Comparison of ENCODE assay signal across 22 mouse cellular contexts in the genomic region with DNA sequence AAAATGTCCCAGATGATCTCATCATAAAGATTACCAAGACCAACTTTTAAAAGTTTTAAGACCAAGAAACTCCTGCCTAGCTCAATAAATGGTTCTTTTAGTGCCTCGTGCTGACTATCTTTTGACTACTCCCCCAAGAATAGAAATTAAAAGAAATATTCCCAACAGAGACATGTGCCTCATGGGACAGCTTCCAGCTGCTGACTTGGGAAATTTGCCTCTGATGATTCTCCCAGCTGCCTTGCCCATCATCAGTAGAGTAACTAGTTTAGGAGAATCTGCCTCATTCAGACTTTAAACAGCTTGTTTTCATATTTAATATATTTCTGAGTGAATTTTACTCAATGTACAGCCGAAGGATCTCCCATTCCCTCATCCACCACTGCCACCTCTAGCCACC.
"Had no signal": no experiment of that assay in that cellular context is flagged by ENCODE, and none has a peak within 500 bp of the region (broad histone marks: within the 10 kb centered on the region; RNA-seq: fewer than 3 reads in every experiment).

No protein-coding gene starts in this region.

- H3K4me1 ChIP-seq: intestine, embryonic 15.5 days; limb, embryonic 10.5 days; limb, embryonic 13.5 days; liver, embryonic 12.5 days; liver, embryonic 15.5 days; lung, embryonic 15.5 days; megakaryocyte, embryonic 14.5 days; neural tube, embryonic 13.5 days had no signal

- H3K36me3 ChIP-seq: intestine, embryonic 15.5 days; limb, embryonic 10.5 days; limb, embryonic 13.5 days; liver, embryonic 12.5 days; liver, embryonic 15.5 days; lung, embryonic 15.5 days; midbrain, embryonic 10.5 days; midbrain, embryonic 13.5 days; neural tube, embryonic 13.5 days had no signal

- H3K4me2 ChIP-seq: intestine, embryonic 15.5 days; limb, embryonic 13.5 days; liver, embryonic 12.5 days; liver, embryonic 15.5 days; lung, embryonic 15.5 days; midbrain, embryonic 13.5 days; neural tube, embryonic 13.5 days had no signal

- DNase-seq: kidney, adult 11 months; layer of hippocampus, adult 9-11 months; liver; right cerebral cortex, adult 18-20 months; right cerebral cortex, postnatal 14 days; right cerebral cortex, postnatal 4 days; thymus, postnatal 25 days had no signal

- H3K27me3 ChIP-seq: intestine, embryonic 15.5 days; limb, embryonic 13.5 days; liver, embryonic 12.5 days; liver, embryonic 15.5 days; lung, embryonic 15.5 days; megakaryocyte, embryonic 14.5 days; neural tube, embryonic 13.5 days had no signal

- H3K4me3 ChIP-seq: intestine, embryonic 15.5 days; layer of hippocampus, adult 2 months; limb, embryonic 10.5 days; limb, embryonic 13.5 days; liver, embryonic 12.5 days; liver, embryonic 15.5 days; lung, embryonic 15.5 days; megakaryocyte, embryonic 14.5 days; midbrain, embryonic 10.5 days; midbrain, embryonic 13.5 days; myocyte; neural tube, embryonic 13.5 days had no signal

- ATAC-seq: hindbrain, embryonic 16.5 days; intestine, embryonic 15.5 days; liver, embryonic 12.5 days; midbrain, embryonic 13.5 days; midbrain, embryonic 16.5 days had no signal

- H3K27ac ChIP-seq: intestine, embryonic 15.5 days; layer of hippocampus, adult 2 months; limb, embryonic 10.5 days; limb, embryonic 13.5 days; liver, embryonic 12.5 days; liver, embryonic 15.5 days; lung, embryonic 15.5 days; midbrain, embryonic 10.5 days; midbrain, embryonic 13.5 days; neural tube, embryonic 13.5 days; stomach, postnatal 0 days had no signal

- H3K9me3 ChIP-seq: intestine, embryonic 15.5 days; limb, embryonic 10.5 days; limb, embryonic 13.5 days; liver, embryonic 12.5 days; liver, embryonic 15.5 days; lung, embryonic 15.5 days; midbrain, embryonic 10.5 days; midbrain, embryonic 13.5 days; neural tube, embryonic 13.5 days had no signal

- H3K9ac ChIP-seq: intestine, embryonic 15.5 days; limb, embryonic 13.5 days; liver, embryonic 12.5 days; liver, embryonic 15.5 days; lung, embryonic 15.5 days; midbrain, embryonic 13.5 days; neural tube, embryonic 13.5 days had no signal
